Mouse (Mus musculus) mammary gland, adult 2 months (tissue): ENCODE results near the gene Tnni3. TPM values are rescaled to one million over a fixed set of nuclear protein-coding genes. Genes with fewer than 3 reads are reported as not detected.

Experiments
- polyA plus RNA-seq: library from polyadenylated mRNA; depleted of rRNA; stranded (reverse); fragments of >200 nt; gene quantifications from 2 replicates; pipeline ENCODE4 v1.2.3, GENCODE M21; 2012; ENCODE audit warnings: low replicate concordance; rRNA removed

Tnni3 gene
- polyA plus RNA-seq: 6.1 and 8.4 TPM in 2 replicates

DNA sequence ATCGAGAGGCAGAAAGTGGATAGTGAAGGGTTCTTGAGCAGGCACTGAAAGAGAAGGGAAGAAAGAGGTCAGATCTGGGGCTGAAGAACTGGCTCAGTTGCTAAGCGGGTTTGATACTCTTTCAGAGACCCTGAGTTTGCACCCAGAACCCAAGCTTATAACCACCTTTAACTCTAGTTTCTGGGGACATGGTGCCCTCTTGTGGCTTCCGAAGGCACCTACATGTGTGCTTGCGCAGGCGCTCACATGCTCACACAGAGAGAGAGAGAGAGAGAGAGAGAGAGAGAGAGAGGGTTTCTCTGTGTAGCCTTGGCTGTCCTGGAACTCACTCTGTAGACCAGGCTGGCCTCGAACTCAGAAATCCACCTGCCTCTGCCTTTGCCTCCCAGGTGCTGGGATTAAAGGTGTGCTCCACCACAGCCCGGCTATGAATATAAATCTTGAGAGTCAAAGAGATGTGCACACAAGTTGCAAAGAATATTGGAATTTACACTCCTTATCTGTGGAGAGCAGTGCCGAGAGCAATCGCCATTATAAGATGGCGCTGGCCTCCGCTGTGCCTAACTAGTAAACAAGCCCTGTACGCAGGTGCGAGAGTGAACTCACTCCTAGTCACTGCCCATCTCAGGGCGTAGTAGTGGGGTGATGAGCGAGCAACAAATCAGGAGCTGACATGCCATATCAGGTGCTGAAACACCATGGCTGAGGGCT is at the start of gene Tnni3:
Tnni3 (minus strand) TSS at position 18 of the 711 bp plus-strand sequence.

DNA sequence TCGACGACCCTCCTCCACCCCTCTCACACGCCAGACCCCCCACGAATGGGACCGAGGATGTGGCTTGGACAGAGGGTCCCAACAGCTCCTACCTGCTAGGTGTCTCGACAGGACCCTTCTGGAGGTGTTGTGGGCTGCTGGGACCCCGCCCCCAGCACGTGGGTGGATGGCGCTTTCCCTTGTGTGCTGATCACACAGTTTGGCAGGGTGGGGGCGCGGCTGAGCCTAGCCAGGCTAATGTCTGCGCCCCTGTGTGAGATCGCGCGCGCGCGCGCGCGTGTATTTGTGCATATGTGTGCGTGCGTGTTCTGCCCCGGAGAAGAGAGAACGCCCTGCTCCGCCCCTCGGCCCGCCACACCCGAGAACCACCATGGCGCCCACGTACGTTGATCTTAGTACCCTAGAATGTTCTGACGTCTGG is 23.2 kb upstream of the Tnni3 start, which contains the start of gene Syt5:
Syt5 (minus strand) TSS at position 321 of the 421 bp plus-strand sequence.

DNA sequence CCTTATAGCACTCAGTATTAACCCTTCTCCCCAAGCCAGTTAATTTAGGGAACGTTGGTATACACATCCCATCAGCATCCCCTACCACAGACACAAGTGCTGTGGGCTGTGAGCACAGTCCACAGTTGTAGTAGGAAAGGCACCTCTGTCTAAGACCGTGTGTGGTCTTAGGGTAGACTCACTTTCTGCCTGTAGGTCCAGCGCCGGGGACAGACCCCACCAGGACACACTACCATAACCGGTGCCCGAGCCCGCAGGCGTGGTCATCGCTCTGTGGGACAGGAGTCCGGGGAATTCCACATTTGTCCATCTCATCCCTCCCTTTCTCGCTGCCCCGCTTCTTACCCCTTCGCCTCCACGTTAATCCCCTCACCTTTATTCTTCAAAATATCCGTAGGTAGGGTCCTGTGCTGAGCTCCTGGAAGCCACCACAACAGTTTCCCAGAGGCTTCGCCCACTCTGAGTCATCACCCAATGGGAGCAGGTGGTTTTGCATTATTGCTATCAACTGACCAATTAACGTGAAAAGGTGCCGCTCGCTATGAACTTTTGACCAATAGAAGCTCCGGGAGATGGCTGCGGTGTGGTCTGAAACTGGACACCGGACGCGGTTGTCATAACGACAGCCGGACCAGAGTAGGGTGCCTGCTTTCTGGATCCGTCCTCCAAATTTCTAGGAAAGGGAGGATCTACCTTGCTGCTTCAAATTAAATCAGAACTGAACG is 8.1 kb upstream of the Tnni3 start, which contains the start of gene Dnaaf3:
Dnaaf3 (minus strand) TSS at position 449 of the 725 bp plus-strand sequence.

DNA sequence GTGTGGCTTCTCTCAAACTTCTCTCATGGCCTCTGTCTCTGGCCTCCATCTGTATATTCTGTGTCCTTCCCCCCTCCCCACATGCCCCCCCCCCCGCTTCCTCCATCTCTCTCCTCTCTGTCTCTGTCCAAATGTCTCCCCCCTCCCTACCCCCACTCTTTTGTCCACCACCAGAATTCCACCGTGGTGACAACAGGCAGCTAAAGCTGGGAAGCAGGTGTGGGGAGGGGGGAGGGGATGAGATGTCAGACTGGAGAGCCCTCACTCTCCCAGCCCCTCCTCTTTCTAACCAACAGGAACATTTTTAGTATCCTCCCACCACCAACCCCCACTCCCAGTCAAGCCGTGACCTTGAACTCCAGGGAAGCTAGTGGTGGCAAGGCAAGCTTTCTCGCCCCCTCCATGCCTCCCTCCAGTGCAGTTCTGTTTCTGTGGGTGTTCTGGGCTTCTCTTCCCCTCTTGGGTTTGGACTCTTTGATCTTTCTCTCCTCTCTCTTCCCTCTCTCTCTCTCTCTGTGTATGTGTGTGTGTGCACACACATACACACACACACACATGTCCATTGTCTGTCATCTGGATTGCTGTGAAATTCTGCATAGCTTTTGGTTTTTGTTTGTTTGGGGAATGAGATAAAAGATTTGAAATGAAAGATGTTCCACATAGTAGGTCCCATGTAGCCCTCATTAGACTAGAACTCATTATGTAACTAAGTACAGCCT is 7.5 kb downstream of the Tnni3 start, which contains the start of gene Tnnt1:
Tnnt1 (minus strand) TSS at position 51 of the 719 bp plus-strand sequence.

DNA sequence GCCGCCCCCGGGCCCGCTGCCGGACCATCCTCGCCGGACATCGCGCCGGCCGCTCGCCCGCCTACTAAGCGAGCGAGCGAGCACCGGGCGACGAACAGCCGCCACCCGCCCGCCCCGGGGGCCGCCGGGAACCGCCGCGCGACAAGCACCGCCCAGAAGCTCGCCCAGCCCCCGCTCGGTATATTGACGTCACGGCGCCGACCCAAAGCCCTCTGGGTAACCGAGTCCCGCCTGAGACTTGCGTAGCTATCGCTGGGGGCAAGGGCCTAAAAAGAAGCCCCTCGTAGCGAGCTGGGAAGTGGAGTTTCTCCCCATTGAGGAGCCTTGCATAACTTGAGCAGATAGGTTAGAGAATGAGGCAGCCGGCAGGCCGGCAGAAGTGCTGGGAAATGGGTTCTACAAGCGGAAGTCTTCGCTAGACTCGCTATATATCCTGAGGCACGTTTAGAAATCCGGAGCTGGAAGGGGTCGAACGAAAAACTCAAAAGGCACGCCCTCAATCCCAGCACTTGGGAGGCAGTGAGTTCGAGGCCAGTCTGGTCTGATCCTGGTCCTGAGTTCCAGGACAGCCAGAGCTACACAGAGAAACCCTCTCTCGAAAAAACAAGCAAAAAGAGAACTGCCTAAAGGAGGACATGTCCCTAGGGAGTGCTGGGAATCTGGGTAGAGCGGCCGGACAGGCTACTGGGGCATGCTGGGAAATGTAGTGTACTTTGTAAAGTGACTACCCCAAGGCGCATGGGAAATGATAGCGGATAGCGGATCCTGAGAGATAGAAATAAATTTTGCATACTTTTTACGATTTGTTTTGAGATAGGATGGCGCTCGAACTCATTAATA is 22.3 kb downstream of the Tnni3 start, which contains the start of gene Ppp1r12c:
Ppp1r12c (minus strand) TSS at position 123 of the 840 bp plus-strand sequence.

Other genes with a start within 250 kb of the Tnni3 start
- gene Ncr1, start 186.5 kb downstream of the Tnni3 start, polyA plus RNA-seq: 1.1 and 1.8 TPM in 2 replicates
- gene Gp6, start 126.5 kb downstream of the Tnni3 start, polyA plus RNA-seq: not detected in 2 replicates
- gene Rdh13, start 78.6 kb downstream of the Tnni3 start, polyA plus RNA-seq: 13.7 and 19.8 TPM in 2 replicates
- gene Eps8l1, start 63.6 kb downstream of the Tnni3 start, polyA plus RNA-seq: 15.5 and 16.5 TPM in 2 replicates
- 48.9 and 90.4 TPM in 2 replicates for gene Ppp1r12c, start 22.5 kb downstream of the Tnni3 start, polyA plus RNA-seq
- 0.20 and 1.3 TPM in 2 replicates for gene Tnnt1, start 7.8 kb downstream of the Tnni3 start, polyA plus RNA-seq
- 9.0 and 14.9 TPM in 2 replicates for gene Dnaaf3, start 8.2 kb upstream of the Tnni3 start, polyA plus RNA-seq
- 0.10 and 0.62 TPM in 2 replicates for gene Syt5, start 23.3 kb upstream of the Tnni3 start, polyA plus RNA-seq
- 0.06 TPM in 1 of 2 replicates, not detected in the other for gene Ptprh, start 79.8 kb upstream of the Tnni3 start, polyA plus RNA-seq
- 14.9 and 19.6 TPM in 2 replicates for gene Tmem86b, start 107.2 kb upstream of the Tnni3 start, polyA plus RNA-seq
- 109 and 135 TPM in 2 replicates for gene Ppp6r1, start 134.8 kb upstream of the Tnni3 start, polyA plus RNA-seq
- gene Hspbp1, start 160.8 kb upstream of the Tnni3 start, polyA plus RNA-seq: 29.8 and 46.7 TPM in 2 replicates
- 4.4 and 6.0 TPM in 2 replicates for gene Brsk1, start 166.4 kb upstream of the Tnni3 start, polyA plus RNA-seq
- 2.0 and 2.5 TPM in 2 replicates for gene Tmem150b, start 201.0 kb upstream of the Tnni3 start, polyA plus RNA-seq
- gene Kmt5c, start 215.9 kb upstream of the Tnni3 start, polyA plus RNA-seq: 95.7 and 216 TPM in 2 replicates
- 13.8 and 18.7 TPM in 2 replicates for gene Cox6b2, start 228.9 kb upstream of the Tnni3 start, polyA plus RNA-seq
- gene Fam71e2, start 247.1 kb upstream of the Tnni3 start, polyA plus RNA-seq: 0.10 TPM in 1 of 2 replicates, not detected in the other